Mouse (Mus musculus) lung, embryonic 15.5 days (tissue): Measurements from ENCODE around the gene Nme3. TPM values are rescaled to one million over a fixed set of nuclear protein-coding genes. Genes with fewer than 3 reads are reported as not detected.

Source experiments
- ATAC-seq: fragments of 200-750 bp; cut with Nextera tagmentation; 2 replicates; pipeline ENCODE4 v1.8.0; 2017; ENCODE audit warnings: moderate number of reproducible peaks, borderline replicate concordance; ENCODE audit not compliant: low FRiP score, low TSS enrichment; ENCODE audit errors: extremely low read depth
- H3K27ac ChIP-seq: fragments of 300-500 bp; sonication (generic); 2 replicates; pipeline ENCODE4 v1.5.1; 2015; ENCODE audit warnings: moderate library complexity, mild to moderate bottlenecking, inconsistent platforms
- H3K27me3 ChIP-seq: fragments of 300-500 bp; sonication (generic); 2 replicates; pipeline ENCODE4 v1.6.1; 2015; ENCODE audit warnings: inconsistent platforms
- H3K36me3 ChIP-seq: fragments of 300-500 bp; sonication (generic); 2 replicates; pipeline ENCODE4 v1.6.1; 2015; ENCODE audit warnings: inconsistent platforms
- H3K4me1 ChIP-seq: fragments of 300-500 bp; sonication (generic); 2 replicates; pipeline ENCODE4 v1.6.1; 2015; ENCODE audit warnings: inconsistent platforms
- H3K4me2 ChIP-seq: fragments of 300-500 bp; sonication (generic); 2 replicates; pipeline ENCODE4 v1.6.1; 2015; ENCODE audit warnings: inconsistent platforms, mild to moderate bottlenecking, moderate library complexity
- H3K4me3 ChIP-seq: fragments of 300-500 bp; sonication (generic); 2 replicates; pipeline ENCODE4 v1.5.1; 2015; ENCODE audit warnings: mild to moderate bottlenecking, inconsistent platforms
- H3K9ac ChIP-seq: fragments of 300-500 bp; sonication (generic); 2 replicates; pipeline ENCODE4 v1.6.1; 2015; ENCODE audit warnings: inconsistent platforms
- H3K9me3 ChIP-seq: fragments of 300-500 bp; sonication (generic); 2 replicates; pipeline ENCODE4 v1.6.1; 2016; ENCODE audit warnings: inconsistent platforms
- WGBS: fragments of 180-500 bp; shearing (Covaris S2); methylation state at CpG from one replicate; pipeline ENCODE4 v1.1.7; 2015; 5-methylcytosine and 5-hydroxymethylcytosine counted together
- polyA plus RNA-seq: library from polyadenylated mRNA; unstranded; fragments of >200 nt; fragmentation: Nextera tagmentation; extraction: Ambion mirVana; gene quantifications from 2 replicates; pipeline ENCODE4 v1.2.1, GENCODE M21; 2015

The Nme3 gene
- polyA plus RNA-seq, 1 experiment from 2014 or later = 67.1 TPM

DNA sequence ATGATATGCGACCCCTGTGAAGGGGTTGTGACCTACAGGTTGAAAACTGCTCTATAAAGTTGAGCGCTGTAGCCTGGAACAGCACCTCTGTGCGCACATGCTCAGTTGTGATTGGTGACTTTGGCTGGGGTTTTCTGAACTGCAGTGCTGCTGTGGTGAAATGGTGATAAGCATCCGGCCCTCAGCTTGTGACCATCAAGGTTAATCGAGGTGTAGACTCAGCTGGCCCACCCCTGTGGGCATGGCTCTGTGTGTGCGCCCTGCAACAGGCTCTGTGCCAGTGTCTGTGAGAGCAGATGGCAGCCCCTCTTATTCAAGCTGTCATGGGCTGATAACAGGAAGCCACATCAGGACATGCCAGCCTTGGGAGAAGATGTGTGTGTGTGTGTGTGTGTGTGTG lies 37.3 kb upstream of the Nme3 start:
- no peak; the same call in 1 of the 2 replicates for ATAC-seq
- Histone ChIP-seq H3K4me2 (no peak overlapping the region), H3K9ac (no peak overlapping the region), H3K27ac (no peak overlapping the region), H3K4me3 (no peak overlapping the region), H3K9me3 (no peaks in the 10 kb centered on the region), H3K36me3 (peaks cover 7% of the 10 kb centered on the region; the same call in 1 of the 2 replicates), H3K4me1 (no peaks in the 10 kb centered on the region), H3K27me3 (no peaks in the 10 kb centered on the region)
- 85% methylated on average over 6 of the region's 6 CpGs for WGBS

DNA sequence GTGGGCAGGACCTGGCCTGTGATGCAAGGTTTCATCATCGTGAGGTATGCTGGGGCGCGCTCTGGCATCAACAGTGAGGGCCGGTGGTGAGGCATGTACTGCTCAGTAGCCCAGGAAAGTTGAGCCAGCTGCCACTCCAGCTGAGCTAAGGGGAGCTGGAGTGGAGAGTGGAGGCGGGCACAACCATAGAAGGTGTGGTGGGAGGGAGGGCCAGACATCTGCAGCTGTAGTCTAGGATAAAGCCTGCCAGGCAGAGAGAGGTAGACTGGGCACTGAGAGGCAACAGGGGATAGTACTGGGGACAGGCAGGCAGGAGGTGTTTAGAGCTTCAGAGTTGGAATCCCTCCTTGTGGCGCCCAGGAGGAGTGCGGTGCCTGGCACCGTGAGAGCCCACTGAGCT lies 36.2 kb upstream of the Nme3 start:
- H3K4me1 ChIP-seq = no peaks in the 10 kb centered on the region
- H3K27ac ChIP-seq = no peak overlapping the region
- H3K4me2 ChIP-seq = no peak overlapping the region
- no peak overlapping the region for H3K9ac ChIP-seq
- no peak overlapping the region for H3K4me3 ChIP-seq
- 0 out of 2 replicates have a peak, but pooled peaks have one; percentile 27 for ATAC-seq
- no peaks in the 10 kb centered on the region for H3K9me3 ChIP-seq
- no peaks in the 10 kb centered on the region for H3K27me3 ChIP-seq
- 91% methylated on average over 8 of the region's 8 CpGs for WGBS
- peaks cover 7% of the 10 kb centered on the region; the same call in 1 of the 2 replicates for H3K36me3 ChIP-seq

DNA sequence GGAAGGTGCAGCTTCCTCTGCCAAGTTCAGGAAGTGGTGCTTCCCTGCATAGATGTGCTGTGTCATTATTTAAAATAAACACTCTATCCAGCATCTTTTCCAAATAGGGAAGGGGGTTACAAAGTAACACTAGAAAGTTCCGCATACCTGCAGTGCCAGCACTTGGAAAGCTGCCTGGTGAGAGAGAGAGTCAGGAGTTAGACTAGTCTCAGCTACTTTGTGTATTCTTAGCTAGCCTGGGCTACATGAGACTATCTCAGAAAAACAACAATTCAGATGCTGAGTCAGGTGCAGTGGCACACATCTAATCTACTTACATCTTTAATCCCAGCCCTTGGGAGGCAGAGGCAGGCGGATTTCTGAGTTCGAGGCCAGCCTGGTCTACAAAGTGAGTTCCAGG lies 34.5 kb upstream of the Nme3 start:
- no peak overlapping the region for H3K9ac ChIP-seq
- 92% methylated on average over 3 of the region's 3 CpGs for WGBS
- no peak overlapping the region for H3K27ac ChIP-seq
- H3K4me1 ChIP-seq = no peaks in the 10 kb centered on the region
- H3K9me3 ChIP-seq = no peaks in the 10 kb centered on the region
- H3K4me3 ChIP-seq = no peak overlapping the region
- H3K27me3 ChIP-seq = no peaks in the 10 kb centered on the region
- ATAC-seq = no peak
- H3K4me2 ChIP-seq = no peak overlapping the region
- peaks cover 7% of the 10 kb centered on the region; the same call in 1 of the 2 replicates for H3K36me3 ChIP-seq

DNA sequence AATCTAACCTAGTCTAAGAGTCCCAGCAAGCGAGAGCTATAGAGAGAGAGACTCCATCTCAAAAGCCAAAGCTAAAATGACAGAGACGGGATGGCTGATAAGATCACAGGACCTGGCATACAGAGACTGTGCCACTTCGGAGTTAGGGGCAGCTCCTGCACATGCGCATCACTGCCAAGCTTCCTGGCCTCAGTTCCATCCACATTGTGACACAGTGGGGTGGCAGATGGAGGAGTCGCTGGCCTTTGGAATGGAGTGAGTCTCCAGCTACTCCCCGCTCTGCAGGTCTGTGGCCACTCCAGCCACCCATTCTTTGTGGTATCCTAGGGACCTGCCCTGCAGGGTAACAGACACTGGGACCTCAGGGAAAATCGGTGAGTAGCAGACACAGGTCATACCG lies 30.5 kb upstream of the Nme3 start, which contains the start of gene Igfals:
TSS of gene Igfals (plus strand) at position 222 of the 400 bp plus-strand sequence.
- Histone ChIP-seq H3K9me3 (no peaks in the 10 kb centered on the region), H3K27ac (no peak within 1 kb of the TSS), H3K27me3 (no peaks in the 10 kb centered on the region), H3K36me3 (peaks cover 7% of the 10 kb centered on the region; the same call in 1 of the 2 replicates), H3K9ac (no peak within 1 kb of the TSS), H3K4me3 (no peak within 1 kb of the TSS), H3K4me1 (no peaks in the 10 kb centered on the region), H3K4me2 (no peak within 1 kb of the TSS)
- 88% methylated on average over 8 of the region's 8 CpGs for WGBS
- ATAC-seq = no peak

DNA sequence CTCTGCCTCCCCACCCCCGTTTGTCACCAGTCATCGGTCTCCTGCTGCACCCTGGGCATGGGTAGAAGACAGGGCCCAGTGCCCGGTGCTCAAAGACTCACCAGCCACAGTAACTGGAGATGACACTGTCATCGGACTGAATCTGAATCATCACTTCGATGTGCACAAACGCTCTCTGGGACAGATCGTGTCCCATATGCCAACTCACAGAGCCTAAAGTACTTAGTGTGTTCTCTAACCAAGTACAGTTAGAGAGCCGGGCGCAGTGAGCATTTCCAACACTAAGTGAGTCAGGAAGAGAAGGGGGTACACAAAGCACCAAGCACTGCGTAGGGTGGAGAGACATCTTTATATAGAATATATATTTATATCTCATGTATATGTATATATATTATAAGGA lies 28.4 kb upstream of the Nme3 start:
- Histone ChIP-seq H3K4me2 (no peak overlapping the region), H3K9ac (no peak overlapping the region), H3K9me3 (no peaks in the 10 kb centered on the region), H3K27me3 (no peaks in the 10 kb centered on the region), H3K4me3 (no peak overlapping the region), H3K27ac (no peak overlapping the region), H3K4me1 (no peaks in the 10 kb centered on the region), H3K36me3 (no peaks in the 10 kb centered on the region)
- 94% methylated on average over 10 of the region's 10 CpGs for WGBS
- no peak for ATAC-seq

DNA sequence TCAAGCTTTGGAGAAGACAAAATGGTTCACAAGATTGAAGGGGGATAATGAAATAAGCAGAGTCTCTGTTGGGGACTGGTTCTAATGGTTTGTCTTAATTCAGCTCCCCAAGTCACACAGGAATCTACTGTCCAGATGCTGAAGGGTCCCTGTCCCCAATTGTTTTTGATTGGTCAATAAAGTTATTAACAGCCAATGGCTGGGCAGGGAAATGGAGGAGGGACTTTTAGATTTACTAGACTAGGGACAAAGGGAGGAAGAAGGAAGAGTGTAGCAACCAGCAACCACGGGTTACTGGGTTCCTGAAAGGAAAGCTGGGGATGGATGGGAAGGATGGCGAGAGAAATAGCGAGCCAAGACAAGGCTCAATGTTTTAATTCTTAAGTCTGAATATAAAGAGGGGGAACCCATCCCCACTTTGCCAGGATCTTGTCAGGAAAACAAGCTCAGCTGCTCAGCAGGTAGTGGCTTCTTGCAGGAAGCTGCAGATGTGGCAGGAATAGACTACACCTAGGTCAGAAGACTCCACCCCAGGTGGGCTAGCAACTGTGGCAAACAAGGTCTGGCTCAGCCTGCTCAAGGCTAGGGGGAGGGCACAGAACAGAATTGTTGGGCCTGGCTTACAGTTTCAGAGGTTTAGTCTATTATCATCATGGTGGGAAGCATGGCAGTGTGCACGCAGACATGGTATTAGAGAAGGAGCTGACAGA lies 22.4 kb upstream of the Nme3 start:
- Histone ChIP-seq H3K27me3 (no peaks in the 10 kb centered on the region), H3K27ac (no peak overlapping the region), H3K9me3 (no peaks in the 10 kb centered on the region), H3K36me3 (no peaks in the 10 kb centered on the region), H3K4me1 (peaks cover 5% of the 10 kb centered on the region; the same call in 1 of the 2 replicates), H3K4me2 (no peak overlapping the region), H3K9ac (no peak overlapping the region), H3K4me3 (no peak overlapping the region)
- no peak for ATAC-seq
- 37% methylated on average over 4 of the region's 4 CpGs for WGBS

DNA sequence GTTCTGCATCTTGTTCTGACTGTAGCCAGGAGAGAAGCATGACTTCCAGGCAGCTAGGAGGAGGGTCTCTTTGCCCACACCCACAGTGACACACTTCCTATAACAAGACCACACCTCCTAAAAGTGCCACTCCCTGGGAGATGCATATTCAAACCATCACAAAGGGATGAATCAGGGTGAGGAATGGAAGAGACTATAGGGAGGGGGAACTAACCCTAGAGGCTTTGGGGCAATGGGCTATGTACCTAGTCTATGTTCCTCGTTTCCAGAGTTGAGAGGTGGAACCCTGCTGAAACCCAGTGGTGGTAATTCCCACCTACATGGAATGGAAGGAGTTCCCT lies 21.9 kb upstream of the Nme3 start:
- no peak overlapping the region for H3K4me3 ChIP-seq
- ATAC-seq = no peak
- H3K4me1 ChIP-seq = peaks cover 5% of the 10 kb centered on the region; the same call in 1 of the 2 replicates
- H3K9me3 ChIP-seq = no peaks in the 10 kb centered on the region
- no peaks in the 10 kb centered on the region for H3K36me3 ChIP-seq
- WGBS = 38% methylated on average over 1 of the region's 1 CpGs
- H3K9ac ChIP-seq = no peak overlapping the region
- no peak overlapping the region for H3K4me2 ChIP-seq
- no peaks in the 10 kb centered on the region for H3K27me3 ChIP-seq
- H3K27ac ChIP-seq = no peak overlapping the region

DNA sequence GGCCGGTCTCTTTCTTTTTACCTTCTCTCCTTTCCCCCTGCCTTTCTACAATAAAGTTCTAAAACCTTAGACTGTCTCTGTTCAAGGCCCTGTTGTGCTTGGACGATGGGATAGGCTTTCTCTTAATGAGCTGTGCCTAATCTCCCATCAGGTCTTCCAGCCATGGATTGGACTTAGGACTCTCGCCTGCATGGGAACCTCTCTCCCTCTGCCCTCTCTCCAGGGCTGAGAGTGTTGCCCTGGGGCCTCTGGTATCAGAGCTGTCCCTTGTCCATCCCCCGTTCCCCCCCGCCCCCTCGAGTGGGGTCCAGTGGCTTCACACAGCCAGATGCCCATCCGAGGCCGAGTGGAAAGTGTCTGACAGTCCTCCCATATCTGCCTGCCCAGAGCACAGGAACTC lies 21.3 kb upstream of the Nme3 start:
- H3K36me3 ChIP-seq = no peaks in the 10 kb centered on the region
- 75% methylated on average over 8 of the region's 8 CpGs for WGBS
- H3K9me3 ChIP-seq = no peaks in the 10 kb centered on the region
- H3K9ac ChIP-seq = no peak overlapping the region
- no peaks in the 10 kb centered on the region for H3K27me3 ChIP-seq
- no peak overlapping the region for H3K27ac ChIP-seq
- no peak overlapping the region for H3K4me3 ChIP-seq
- ATAC-seq = no peak
- no peak overlapping the region for H3K4me2 ChIP-seq
- H3K4me1 ChIP-seq = peaks cover 5% of the 10 kb centered on the region; the same call in 1 of the 2 replicates

DNA sequence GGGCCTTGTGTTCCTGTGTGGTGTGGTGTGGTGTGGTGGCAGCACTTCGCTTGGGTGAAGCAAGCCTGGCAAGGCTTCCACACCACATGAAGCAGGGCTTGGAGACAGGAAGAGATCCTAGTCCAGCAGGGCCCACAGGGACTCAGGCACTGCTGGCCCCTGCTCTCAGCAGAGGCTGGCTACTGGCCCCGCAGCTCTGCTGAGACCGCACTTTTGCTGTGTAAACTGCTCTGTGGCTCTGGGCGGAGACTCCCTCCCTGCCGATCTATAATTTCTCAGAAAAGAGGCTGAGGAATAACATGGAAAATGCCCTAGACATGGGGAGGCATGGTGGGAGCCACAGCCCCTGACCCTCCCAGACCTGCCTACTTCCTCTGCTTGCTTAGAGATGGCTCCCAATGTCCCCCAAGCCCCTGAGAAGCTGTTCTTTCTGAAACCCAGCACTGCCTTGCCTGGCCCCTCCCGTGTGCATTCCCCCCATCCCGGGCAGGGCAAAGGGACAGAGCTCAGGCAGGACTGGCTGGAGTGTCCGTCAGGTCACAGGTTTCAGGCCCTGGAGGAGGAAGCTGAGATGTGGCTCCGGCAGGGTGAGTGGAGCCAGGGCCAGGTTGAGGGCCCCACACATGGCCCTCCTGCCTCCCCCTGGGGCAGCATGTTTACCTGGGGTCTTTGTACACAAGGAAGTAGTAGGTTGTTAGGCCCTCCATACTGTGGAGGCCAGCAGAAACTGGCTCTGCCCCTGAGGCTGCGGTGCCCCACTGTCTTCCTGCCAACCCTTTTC lies 18.8 kb upstream of the Nme3 start:
- H3K9me3 ChIP-seq = no peaks in the 10 kb centered on the region
- no peak overlapping the region for H3K4me3 ChIP-seq
- no peak for ATAC-seq
- peak overlapping the region; percentile 56 for H3K27ac ChIP-seq
- no peaks in the 10 kb centered on the region for H3K36me3 ChIP-seq
- no peak overlapping the region for H3K4me2 ChIP-seq
- no peaks in the 10 kb centered on the region for H3K27me3 ChIP-seq
- peaks cover 5% of the 10 kb centered on the region; the same call in 1 of the 2 replicates for H3K4me1 ChIP-seq
- 0 out of 2 replicates have a peak overlapping the region, but pooled peaks have one; percentile 13 for H3K9ac ChIP-seq
- 38% methylated on average over 10 of the region's 10 CpGs for WGBS

DNA sequence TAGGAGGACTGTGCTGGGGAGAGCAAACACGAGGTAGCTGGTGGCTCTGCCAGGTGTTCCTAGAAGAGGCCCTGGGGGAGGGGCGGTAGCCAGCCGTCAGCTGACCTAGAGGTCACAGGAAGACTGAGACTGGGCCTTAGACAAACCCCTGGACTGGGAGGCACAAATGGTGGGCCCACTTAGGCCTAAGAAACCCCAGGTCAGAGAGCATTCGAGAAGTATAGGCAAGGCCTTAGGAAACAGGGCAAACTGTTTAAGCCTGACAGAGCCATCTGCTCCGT lies 18.2 kb upstream of the Nme3 start:
- peak overlapping the region; percentile 56 for H3K27ac ChIP-seq
- WGBS = 23% methylated on average over 5 of the region's 5 CpGs

DNA sequence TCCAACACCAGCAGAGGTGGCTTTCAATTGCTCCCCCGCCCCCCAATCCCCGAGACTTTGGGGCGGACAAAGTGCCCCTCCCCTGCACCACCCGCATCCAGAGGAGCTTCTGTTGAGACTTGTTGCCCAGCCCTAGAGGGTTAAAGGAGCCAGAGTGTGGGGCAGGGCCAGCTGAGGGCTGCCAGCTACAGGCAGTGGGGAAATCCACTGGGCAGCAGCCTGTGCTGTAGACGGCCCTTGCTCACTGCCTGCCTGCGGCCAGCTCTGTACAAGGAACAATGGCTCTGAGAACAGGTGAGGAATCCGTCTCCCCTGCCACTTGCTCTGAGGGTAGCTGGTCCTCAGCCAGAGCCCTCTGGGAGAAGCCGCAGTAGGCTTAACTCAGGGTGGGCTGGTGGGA lies 17.8 kb upstream of the Nme3 start:
- Histone ChIP-seq H3K4me3 (no peak overlapping the region), H3K4me1 (peaks cover 5% of the 10 kb centered on the region; the same call in 1 of the 2 replicates), H3K9ac (no peak overlapping the region), H3K36me3 (0 out of 2 replicates have a peak, but pooled peaks cover 3% of the 10 kb centered on the region), H3K9me3 (no peaks in the 10 kb centered on the region), H3K27ac (no peak overlapping the region), H3K27me3 (no peaks in the 10 kb centered on the region), H3K4me2 (no peak overlapping the region)
- WGBS = 61% methylated on average over 8 of the region's 8 CpGs
- ATAC-seq = no peak

More for the DNA sequence above, 18.2 kb upstream of the Nme3 start:
- Histone ChIP-seq H3K4me2 (no peak overlapping the region), H3K27me3 (no peaks in the 10 kb centered on the region), H3K9ac (0 out of 2 replicates have a peak overlapping the region, but pooled peaks have one; percentile 13), H3K36me3 (0 out of 2 replicates have a peak, but pooled peaks cover 2% of the 10 kb centered on the region), H3K4me3 (no peak overlapping the region), H3K9me3 (no peaks in the 10 kb centered on the region), H3K4me1 (peaks cover 5% of the 10 kb centered on the region; the same call in 1 of the 2 replicates)
- no peak for ATAC-seq
